Mouse (Mus musculus) adrenal gland, postnatal 36 days (tissue): ENCODE data around the gene Ctnna3. TPM values are rescaled to one million over a fixed set of nuclear protein-coding genes. Genes with fewer than 3 reads are reported as not detected.
"Not testable (repeated sequence)": the region's sequence is repeated elsewhere in the genome, so short reads cannot be mapped to it uniquely, and the experiment has no call there.

Experiments used
- DNase-seq, 2 experiments: peaks; one replicate each; pipeline ENCODE4 v3.0.0; 2021; ENCODE audit warnings: mixed read lengths in 1 of 2
- long read RNA-seq, 2 experiments: library from polyadenylated mRNA; stranded (forward); transcript quantifications; one replicate each; pipeline ENCODE4 v2.0.0; 2021; ENCODE audit warnings: borderline sequencing depth in 2 of 2
- total RNA-seq, 2 experiments: library from RNA; stranded (reverse); gene quantifications; 2 replicates each; pipeline ENCODE4 v1.2.3; 2021

Gene Ctnna3
- 1 to 10 TPM in 1 of 2 experiments, under 1 TPM in 1; 0.63 to 1.1 TPM for total RNA-seq
- long read RNA-seq, experiment 1 = 0 reads
- long read RNA-seq, experiment 2 = 0 reads

DNA sequence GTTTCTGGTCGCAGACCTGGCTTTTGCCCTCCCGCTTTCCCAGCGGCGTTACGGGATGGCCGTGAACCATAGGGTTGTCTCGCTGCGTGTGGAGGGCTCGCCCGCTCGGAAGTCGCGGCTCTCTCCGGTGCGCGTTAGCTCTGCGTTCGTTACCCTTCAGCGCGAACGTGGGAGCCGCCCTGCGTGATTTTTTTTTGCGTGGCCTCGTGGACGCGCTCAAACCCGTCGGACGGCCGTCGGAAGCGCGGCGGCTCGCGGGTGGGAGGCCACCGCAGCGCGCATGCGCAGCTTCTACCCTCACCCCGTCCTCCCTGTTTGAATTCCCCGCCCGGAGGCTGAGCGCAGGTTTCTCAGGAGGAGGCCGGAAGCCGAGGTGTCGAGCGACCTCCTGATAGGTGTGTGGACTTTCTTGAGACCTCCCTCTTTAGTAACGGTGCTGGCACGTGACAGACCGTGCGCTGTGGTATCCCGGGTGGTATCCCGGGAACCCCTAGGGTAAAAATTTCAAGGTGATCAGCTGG, at the start of gene Ctnna3:
Gene Ctnna3 (plus strand): TSS at position 314 of the 521 bp plus-strand sequence.
- peak; percentile 91 to 94 for DNase-seq

DNA sequence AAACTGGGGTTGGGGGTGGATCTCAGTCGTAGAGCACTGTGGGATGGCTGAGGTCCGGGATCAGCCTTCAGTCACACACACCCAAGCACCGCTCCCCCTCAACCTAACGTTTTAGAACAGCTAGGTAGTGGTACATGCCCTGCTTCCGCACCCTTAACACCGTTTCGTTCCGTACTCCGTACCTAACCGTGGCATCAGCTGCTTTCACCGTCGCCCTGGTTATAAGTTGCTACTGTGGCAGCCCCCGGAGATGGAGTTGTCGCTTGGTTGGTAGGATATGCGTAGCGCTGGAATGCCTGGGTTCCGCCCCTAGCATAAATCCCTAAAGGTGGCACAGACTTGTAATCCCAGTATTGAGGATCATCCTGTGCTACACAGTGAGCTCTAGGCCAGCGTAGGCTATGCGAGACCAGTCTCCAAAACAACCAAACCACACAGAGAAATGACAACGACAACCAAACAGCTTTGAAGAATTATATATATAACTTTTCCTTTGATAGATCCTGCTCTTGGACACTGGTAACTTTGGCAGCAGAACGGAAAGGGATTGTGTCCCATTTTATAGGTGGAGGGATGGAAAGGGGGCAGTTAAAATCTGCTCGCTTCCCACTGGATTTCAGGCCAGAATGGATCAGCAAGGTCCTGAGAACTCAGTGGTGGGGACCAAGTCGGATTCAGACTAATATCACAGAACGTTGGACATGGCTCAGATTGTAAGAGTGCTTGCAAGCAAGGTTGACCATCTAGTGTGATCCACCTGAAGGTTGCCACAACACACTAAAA, 48.2 kb upstream of the Ctnna3 start, which contains the start of gene Sirt1:
Gene Sirt1 (minus strand): TSS at position 207 of the 783 bp plus-strand sequence.
- no peak for DNase-seq

DNA sequence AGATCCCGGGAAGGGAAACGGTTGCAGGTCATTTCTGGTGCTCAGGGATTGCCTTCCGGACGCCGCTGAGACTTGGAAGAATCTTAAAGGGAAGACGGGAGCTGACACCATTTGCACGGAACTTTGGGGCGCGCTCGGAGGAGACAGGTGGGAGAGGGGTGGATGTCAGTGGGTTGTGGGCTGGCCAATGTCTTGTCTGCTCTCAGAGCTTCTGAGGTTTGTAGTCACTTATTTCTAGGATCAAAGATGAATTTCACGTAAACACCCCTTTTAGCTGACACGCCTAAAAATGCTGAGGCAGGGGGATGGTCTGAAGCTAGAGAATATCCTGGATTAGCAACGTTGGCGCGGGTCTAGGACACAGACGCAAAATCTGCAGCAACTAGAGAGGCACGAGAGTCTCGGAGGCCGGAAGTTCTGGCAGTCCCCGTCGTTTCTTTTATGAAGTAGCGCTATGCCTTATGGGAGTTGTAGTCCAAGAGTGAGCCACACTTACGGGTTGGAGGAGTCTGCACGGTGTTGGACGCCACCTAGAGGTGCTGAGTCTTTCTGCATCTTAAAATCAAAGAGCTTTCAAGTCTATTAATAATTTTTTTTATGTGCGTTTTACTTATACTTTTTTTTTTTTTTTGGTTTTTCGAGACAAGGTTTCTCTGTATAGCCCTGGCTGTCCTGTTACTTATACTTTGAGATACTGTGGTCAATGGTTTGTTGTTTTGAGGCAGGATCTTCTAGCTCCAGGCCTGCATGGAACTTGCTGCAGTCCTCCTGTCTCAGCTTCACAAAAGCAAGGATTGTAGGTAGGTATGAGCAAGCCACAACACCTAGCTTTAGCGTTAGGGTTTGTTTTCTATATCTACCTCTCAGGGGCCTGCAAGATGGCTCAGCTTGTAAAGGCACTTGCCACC, 47.3 kb upstream of the Ctnna3 start, which contains the start of gene Dnajc12:
Gene Dnajc12 (plus strand): TSS at position 72 of the 908 bp plus-strand sequence.
- peak; percentile 76 to 86 for DNase-seq

DNA sequence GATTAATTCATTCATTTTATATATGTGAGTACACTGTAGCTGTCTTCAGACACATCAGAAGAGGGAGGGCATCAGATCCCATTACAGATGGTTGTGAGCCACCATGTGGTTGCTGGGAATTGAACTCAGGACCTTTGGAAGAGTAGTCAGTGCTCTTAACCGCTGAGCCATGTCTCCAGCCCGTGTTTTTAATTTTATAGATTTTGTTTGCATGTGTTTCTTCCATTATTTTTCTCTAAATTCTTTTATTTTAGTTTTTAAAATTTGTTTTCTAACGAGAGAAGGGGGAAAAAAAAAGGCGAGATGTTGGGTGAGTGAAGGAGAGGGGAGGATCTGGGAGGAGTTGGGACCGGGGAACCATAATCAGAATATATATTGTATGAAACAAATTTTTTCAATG, 44.0 kb upstream of the Ctnna3 start:
- not testable (repeated sequence) for DNase-seq

DNA sequence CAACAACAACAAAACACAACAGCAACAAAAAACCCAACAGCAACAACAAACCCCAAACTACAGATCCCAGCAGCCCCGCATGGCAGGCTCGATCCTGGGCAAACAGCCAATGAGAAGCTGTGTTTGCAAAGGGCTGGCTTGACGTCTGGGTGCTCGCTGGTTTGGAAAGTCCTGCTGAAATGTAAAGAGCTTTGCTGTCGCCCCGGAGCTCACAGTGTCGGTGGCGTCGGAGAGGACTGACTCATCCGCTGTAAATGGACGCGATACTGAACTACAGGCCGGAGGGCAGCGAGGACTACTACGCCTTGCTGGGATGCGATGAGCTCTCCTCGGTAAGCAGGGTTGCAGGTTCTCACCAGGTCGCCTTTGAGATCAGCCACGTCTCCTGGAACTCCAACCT, 43.5 kb upstream of the Ctnna3 start:
- DNase-seq = peak; percentile 84 to 89

DNA sequence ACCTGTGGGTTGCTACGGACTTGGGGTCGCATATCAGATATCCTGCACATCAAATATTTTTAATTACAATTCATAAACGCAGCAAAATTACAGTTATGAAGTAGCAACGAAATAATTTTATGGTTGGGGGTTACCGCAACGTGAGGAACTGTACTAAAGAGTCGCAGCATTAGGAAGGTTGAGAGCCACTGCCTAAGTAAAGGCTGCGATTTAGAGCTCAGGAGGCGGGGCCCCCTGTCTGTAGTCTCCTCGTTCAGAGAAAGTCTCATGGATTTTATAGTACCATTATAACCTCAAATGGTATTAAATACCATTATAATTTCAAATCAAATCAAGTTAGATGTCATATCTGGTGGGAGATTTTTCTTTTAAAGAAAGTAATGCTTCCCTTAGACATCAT, 42.9 kb upstream of the Ctnna3 start:
- DNase-seq = peak in 1 of 2 experiments; percentile 9

DNA sequence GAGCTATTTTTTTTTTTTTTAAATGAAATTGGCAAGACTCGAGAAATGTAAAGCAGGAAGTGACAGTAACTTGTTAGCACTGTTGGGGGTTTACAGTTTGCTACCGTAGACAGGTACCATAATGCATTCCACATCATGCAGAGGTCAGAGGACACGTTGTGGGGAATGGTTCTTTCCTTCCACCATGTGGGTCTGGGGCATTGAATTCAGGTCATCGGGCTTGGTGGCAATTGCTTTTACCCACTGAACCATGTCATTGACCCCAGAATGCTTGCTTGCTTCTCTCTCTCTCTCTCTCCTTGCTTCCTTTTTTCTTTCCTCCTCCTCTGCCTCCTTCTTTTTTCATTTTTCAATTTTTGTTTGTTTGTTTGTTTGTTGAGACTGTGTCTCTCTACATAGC, 41.0 kb upstream of the Ctnna3 start:
- DNase-seq = no peak

DNA sequence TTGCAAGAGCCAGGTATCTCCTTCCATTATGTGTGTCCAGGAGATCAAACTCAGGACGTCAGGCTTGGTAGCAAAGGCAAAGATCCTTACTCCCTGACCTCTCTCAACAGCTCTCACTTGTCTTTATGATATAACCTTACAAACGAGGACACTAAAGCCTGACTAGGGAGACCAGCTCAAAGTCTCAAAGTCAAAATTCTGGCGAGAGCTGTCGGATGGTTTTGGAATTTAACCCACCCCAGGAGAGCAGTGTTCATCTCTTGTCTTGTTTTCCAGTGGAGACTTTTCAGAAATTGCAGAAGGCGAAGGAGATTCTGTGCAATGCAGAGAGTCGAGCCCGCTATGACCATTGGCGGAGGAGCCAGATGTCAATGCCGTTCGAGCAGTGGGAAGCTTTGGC, 32.9 kb upstream of the Ctnna3 start:
- DNase-seq = no peak

DNA sequence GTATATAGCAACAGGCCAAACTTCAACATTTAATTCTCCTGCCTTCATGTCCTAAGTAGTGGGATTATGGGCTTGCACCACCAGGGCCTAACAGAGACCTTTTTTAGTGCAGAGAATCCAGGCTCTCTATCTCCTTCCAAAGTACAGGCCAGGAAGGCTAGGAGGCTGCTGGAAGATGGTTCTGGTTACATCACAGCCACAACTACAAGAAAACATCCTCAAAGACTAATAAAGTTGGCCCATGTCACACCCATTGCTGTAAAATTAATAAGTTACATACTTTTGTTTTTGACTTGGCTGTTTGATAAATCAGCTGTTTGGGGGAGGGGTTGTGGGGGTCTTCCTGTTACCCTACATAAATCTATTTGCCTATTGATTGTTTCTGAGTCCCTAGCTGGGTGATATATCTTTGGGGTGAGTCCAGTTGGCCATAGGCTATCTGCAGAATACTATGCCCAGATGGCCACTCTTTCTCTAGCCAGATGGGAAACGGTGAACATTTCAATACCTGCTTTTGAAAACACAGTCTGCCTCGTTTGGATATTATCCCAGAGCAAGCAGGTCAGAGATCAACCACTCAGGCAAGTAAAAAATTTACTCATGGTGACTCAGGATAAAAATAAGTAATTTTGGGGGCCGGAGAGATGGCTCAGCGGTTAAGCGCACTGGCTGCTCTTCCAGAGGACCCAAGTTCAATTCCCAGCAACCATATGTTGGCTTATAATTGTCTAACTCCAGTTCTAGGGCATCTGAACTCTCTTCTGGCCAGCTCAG, 27.0 kb upstream of the Ctnna3 start:
- DNase-seq = no peak

DNA sequence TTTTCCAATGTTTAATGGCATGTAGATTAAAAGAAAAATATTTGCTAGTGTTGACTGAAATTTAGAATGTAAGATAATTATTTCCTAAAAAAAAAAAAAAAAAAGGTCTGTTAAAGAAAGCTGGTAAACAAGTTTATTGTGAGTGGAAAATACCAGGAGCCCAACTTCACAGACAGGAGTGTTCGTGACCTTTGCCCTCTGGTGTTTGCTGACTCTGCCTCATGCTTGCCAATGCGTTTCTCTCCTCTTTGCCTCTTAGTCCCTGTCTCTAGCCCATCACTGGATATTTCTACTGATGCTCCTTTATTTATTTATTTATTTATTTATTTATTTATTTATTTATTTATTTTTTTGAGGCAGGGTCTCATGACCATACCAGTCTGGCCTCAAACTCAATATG, 26.3 kb upstream of the Ctnna3 start:
- DNase-seq = no peak

DNA sequence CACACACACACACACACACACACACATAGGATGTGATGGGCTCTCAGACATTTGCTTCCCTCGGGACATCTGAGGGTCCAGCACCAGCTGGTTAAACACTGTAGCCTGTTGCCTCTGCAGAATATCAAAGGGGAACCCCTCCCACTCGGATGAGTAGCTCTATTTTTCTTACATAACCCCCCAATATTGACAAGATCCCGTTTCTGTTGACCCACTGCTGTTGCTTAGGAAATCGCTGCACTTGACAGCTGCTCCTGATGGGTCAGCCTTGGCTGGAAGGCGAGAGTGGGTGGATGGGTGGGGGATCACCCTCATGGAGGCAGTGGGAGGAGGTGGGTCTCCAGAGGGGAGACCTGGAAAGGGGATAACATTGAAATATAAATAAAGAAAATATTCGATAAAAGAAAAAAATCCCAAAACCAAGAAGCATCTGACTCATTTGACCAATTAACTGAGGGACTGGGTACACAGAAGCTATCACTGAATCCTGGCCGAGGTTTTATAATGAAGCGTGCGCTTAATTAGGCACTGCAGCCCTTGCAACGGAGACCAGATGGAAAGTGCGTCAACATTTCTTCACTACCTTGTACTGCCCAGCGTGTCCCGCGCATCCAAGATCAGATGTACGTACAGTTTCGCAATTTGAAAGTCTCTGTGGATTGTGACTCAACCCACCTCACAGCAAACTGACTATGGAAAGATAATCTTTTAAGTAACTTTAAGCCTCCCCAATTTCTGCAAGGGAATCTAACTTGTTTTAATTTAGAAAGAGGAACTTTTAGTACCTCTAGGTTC, 19.5 kb upstream of the Ctnna3 start:
- no peak for DNase-seq

DNA sequence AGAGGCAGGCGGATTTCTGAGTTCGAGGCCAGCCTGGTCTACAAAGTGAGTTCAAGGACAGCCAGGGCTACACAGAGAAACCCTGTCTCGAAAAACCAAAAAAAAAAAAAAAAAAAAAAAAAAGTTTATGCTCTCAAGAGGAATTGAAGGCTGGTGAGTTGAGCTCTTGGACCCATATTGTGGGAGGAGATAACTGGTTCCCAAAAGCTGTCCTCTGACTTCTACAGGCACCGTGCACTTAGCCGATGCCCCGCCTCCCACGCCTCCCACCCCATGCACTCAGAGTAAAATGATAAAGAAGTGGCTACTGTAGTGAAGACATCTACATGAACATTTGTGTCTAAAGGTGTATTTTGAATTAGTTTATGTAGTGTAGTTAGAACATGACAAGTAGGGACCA, 18.2 kb upstream of the Ctnna3 start:
- DNase-seq = not testable (repeated sequence)

DNA sequence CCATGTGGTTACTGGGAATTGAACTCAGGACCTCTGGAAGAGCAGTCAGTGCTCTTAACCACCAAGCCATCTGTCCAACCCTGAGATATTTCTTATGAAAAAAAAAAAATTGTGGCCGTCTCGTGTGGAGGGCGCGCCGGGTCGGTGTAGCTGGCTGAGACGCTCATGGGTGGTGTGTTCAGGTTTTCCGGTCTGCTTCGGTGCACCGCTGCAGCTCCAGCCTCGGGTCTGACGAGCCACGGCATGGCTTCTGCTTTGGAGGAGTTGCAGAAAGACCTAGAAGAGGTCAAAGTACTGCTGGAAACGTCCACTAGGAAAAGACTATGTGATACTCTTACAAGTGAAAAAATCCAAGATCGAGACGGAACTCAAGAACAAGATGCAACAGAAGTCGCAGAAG, 17.1 kb upstream of the Ctnna3 start:
- no peak for DNase-seq

DNA sequence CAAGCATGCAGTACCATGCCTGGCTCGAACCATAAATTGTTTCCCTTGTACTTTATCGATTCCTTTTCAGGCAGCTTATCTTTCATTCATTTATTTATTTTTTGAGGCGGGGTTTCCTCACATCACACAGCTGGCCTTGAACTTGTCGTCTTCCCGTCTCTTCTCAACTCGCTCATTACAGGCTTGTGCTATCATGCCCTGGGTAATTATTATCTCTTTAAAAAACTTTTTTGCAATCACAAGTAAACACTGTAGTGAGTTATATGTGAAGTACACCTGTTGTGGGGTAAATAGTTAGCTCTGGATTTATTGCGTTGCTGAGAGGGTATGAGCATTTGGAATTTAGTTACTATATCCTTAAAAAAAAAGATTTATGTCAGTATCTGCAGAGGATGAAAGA, 14.6 kb upstream of the Ctnna3 start:
- DNase-seq = no peak

DNA sequence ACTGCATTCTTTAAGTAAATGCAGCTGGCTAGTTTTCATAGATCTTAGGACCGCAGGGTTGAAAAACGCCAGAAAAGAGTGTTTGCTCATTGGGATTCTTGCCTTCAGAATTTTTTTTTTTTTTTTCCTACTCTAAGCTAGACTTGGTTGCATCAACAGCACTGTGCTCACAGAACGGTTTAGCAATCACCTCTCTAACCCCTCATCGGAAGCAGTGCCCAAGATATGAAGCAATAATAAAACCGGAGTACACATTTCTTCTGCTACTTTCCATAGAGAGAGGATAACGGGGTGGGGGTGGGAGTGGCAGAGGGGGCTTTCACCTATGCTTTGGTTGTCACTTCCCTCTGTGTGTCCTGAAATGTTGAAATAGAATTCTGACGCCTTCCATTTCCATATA, 14.0 kb upstream of the Ctnna3 start:
- DNase-seq = no peak

DNA sequence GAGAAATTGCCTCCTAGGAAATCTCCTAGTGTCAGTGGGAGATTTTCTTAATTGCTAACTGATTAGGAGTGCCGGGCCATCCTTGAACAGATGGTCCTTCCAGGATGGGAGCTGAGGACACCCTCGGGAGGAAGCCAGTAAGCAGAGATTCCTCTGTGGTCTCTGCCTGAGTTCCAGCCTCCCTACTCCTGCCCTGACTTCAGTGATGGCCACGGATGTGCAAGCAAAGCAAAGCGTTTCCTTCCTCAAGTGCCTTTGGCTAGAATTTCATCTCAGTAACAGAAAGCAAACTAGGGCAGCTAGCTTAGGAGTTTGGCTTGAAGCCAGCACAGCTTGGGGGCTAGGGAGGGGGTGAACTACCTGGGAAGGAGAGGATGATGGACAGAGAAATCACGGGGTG, 12.8 kb upstream of the Ctnna3 start:
- no peak for DNase-seq

DNA sequence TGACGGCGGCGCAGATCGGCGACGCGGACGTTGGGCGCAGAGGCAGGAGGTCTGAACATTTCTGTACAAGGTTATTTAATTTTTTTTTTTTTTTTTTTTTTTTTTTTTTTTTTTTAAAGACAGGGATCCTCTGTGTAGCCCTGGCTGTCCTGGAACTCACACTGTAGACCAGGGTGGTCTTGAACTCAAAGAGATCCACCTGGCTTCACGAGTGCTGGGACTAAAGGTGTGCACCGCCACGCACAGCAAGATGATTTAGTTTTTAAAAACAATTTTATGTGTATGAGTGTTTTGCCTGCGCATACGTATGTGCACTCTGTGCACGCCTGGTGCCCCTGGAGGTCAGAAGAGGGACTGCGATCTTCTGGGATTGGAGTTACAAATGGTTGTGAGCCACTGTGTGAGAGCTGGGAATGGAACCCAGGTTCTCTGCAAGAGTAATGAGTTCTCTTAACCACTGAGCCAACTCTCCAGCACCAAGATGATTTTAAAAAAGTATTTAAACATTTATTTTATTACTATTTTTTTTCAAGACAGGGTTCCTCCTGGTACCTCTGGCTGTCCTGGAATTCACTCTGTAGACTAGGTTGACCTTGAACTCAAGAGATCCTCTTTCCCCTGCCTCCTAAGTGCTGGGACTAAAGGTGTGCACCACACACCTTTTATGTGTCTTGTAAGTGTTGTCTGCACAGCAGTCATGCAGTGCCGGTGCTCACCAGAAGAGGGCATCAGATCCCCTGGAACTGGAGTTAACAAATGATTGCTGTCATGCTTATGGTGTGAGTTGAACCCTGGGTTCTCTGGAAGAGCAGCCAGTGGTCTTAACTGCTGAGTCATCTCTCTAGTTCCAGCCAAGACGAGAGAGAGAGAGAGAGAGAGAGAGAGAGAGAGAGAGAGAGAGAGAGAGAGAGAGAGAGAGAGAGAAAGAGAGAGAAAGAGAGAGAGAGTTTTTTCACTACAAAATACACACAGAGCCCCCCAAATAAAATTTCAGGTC, 7.9 kb upstream of the Ctnna3 start, which contains the start of gene Gm7075:
Gene Gm7075 (minus strand): TSS at position 51 of the 997 bp plus-strand sequence.
- peak; percentile 62 to 73 for DNase-seq

DNA sequence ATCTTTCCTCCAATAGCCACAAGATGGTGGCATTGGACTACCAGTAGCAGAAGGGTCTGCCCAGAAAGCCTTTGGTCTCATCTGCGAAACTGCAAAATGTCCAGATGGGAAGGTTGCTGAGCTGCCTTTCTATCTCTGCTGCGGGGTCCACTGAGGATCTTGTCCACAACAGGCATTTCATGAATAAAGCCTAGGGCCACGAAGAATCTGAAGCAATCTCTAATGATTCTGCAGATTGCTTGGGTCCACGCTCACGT, 7.2 kb upstream of the Ctnna3 start:
- DNase-seq = no peak

DNA sequence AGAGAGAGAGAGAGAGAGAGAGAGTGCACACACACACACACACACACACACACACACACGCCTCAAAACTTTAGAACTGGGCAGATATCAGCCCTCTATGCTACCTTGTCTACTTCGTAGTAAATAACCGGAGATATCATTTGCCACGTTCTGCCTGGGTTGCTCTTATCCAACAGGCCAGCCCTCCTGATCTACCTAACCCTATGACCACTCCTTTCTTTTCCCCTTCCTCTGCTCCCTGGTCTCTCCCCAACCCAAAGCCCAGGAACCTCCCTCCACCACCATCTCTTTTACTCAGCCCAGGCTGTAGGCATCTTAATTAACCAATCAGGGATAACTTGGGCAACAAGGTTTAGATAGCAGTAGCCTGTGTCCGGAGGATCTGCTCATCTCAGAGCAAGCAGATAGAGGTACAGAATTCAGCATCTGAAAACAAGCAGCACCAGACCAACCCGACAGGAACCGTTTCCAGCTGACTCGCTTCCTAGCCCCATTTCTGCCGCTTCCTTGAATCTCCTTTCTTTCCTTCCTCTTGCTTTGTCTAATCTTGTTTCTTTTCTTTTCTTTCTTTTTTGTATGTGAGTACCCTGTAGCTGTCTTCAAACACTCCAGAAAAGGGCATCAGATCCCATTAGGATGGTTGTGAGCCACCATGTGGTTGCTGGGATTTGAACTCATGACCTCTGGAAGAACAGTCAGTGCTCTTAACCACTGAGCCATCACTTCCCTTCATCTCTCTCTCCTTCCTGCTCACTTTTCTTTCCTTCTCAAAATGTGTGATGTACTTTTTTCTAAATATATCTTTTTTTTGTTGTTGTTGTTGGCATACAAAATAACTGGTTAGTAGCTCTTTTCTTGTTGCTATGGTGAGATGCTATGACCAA, 6.1 kb upstream of the Ctnna3 start:
- no peak for DNase-seq
